ENCODE assay signal across 20 mouse cellular contexts in genomic region chr3:151988221-151988620, GRCm38 (mm10).
DNase-seq lines count a peak whose midpoint lies in the region; TF ChIP-seq lines count a peak whose summit lies in the region.
"Had no signal": no experiment of that assay in that cellular context is flagged by ENCODE, and none has a peak within 500 bp of the region (broad histone marks: within the 10 kb centered on the region; RNA-seq: fewer than 3 reads in every experiment).

No protein-coding gene starts in this region.

- peak; percentile 15 for DNase-seq in embryo, embryonic 10.5 days (ENCODE audit: low spot score)
- no peak for DNase-seq in embryo, embryonic 9.5 days (ENCODE audit: extremely low spot score)
- DNase-seq in testis, postnatal 10 days (ENCODE audit: low spot score): no peak
- peak; percentile 79 for DNase-seq in R1 (ENCODE audit: low read depth, low spot score)
- DNase-seq in ovary, postnatal 10 days (ENCODE audit: low spot score): no peak
- DNase-seq in thymus, adult 2 months: no peak
- no peak for DNase-seq in ovary, adult 18-20 months (ENCODE audit: low spot score)
- DNase-seq: adrenal gland, postnatal 10 days; cerebellum, adult 11 months; cerebellum, adult 8-10 months; cerebellum, postnatal 14 days; gastrocnemius, postnatal 36 days; heart, adult 11 months; heart, postnatal 36 days had no signal

- no peak overlapping the region for H3K27ac ChIP-seq in testis, adult 2 months (ENCODE audit: control insufficient read depth, insufficient read depth, low read depth, low read length)
- H3K27ac ChIP-seq in thymus, adult 2 months (ENCODE audit: control insufficient read depth, insufficient read depth, low read length): no peak overlapping the region
- H3K27ac ChIP-seq: embryonic facial prominence, embryonic 13.5 days; forebrain, embryonic 13.5 days; heart, embryonic 13.5 days; hindbrain, embryonic 12.5 days had no signal

- no peak for TF ChIP-seq CTCF in testis, adult 2 months (IDR thresholded peaks at IDR 0.05; ENCODE audit: control insufficient read depth, insufficient read depth, insufficient replicate concordance, low read depth, low read length)
- no peak for TF ChIP-seq CTCF in thymus, adult 2 months (IDR thresholded peaks at IDR 0.05; ENCODE audit: borderline replicate concordance, control insufficient read depth, extremely low read depth, insufficient read depth, low read length, poor library complexity)

- H3K36me3 ChIP-seq in testis, adult 2 months (ENCODE audit: control insufficient read depth, insufficient read depth, low read length): no peaks in the 10 kb centered on the region
- no peaks in the 10 kb centered on the region for H3K36me3 ChIP-seq in thymus, adult 2 months (ENCODE audit: control insufficient read depth, insufficient read depth, low read length)
- H3K36me3 ChIP-seq: embryonic facial prominence, embryonic 13.5 days; G1E; heart, embryonic 13.5 days; hindbrain, embryonic 12.5 days had no signal

- 89% methylated on average over 1 of the region's 1 CpGs for WGBS in thymus, adult 2 months

- H3K4me1 ChIP-seq in testis, adult 2 months (ENCODE audit: control insufficient read depth, insufficient read depth, low read length): no peaks in the 10 kb centered on the region
- H3K4me1 ChIP-seq in thymus, adult 2 months (replicated peaks; ENCODE audit: control insufficient read depth, insufficient read depth, low read length): no peaks in the 10 kb centered on the region
- H3K4me1 ChIP-seq: embryonic facial prominence, embryonic 13.5 days; forebrain, embryonic 13.5 days; heart, embryonic 13.5 days; hindbrain, embryonic 12.5 days had no signal

- no peak; the same call in 1 of the 2 replicates for TF ChIP-seq POLR2A in testis, adult 2 months (IDR thresholded peaks at IDR 0.05; ENCODE audit: control insufficient read depth, low read depth, low read length)
- no peak for TF ChIP-seq POLR2A in thymus, adult 2 months (IDR thresholded peaks at IDR 0.05; ENCODE audit: control insufficient read depth, extremely low read depth, insufficient read depth, low read length, poor library complexity)

- H3K4me3 ChIP-seq in testis, adult 2 months (ENCODE audit: control insufficient read depth, low read depth, low read length): peak overlapping the region; percentile 53; the same call in 1 of the 2 replicates
- H3K4me3 ChIP-seq in thymus, adult 2 months (ENCODE audit: control insufficient read depth, insufficient read depth, low read length): no peak overlapping the region
- H3K4me3 ChIP-seq: embryonic facial prominence, embryonic 13.5 days; forebrain, embryonic 13.5 days; heart, embryonic 13.5 days; hindbrain, embryonic 12.5 days had no signal

- H3K27me3 ChIP-seq in testis, adult 2 months (ENCODE audit: control insufficient read depth, insufficient read depth, low read length): no peaks in the 10 kb centered on the region
- no peaks in the 10 kb centered on the region for H3K27me3 ChIP-seq in thymus, adult 2 months (ENCODE audit: control insufficient read depth, insufficient read depth, low read length)
- H3K27me3 ChIP-seq: embryonic facial prominence, embryonic 13.5 days; forebrain, embryonic 13.5 days; heart, embryonic 13.5 days; hindbrain, embryonic 12.5 days had no signal

Comparison
In these comparisons a context has a peak if more than half of its experiments do, and no peak if none do; other contexts are left out.
1. DNase-seq: peak in embryo, embryonic 10.5 days (single experiment) and R1 (single experiment); none in embryo, embryonic 9.5 days (single experiment), testis, postnatal 10 days (single experiment), ovary, postnatal 10 days (single experiment), thymus, adult 2 months (single experiment) and ovary, adult 18-20 months (single experiment).